Mouse (Mus musculus) adrenal gland, adult 2 months (tissue): ENCODE measurements at regions not wholly inside any gene's neighbourhood (a gene's known extent, or its start where the extent isn't known, plus 50 kb on each side); places are given as distances from the start of the nearest gene placed in this dataset.

Source experiments
- DNase-seq: peaks from one replicate; pipeline ENCODE4 v3.0.0; 2021

DNA sequence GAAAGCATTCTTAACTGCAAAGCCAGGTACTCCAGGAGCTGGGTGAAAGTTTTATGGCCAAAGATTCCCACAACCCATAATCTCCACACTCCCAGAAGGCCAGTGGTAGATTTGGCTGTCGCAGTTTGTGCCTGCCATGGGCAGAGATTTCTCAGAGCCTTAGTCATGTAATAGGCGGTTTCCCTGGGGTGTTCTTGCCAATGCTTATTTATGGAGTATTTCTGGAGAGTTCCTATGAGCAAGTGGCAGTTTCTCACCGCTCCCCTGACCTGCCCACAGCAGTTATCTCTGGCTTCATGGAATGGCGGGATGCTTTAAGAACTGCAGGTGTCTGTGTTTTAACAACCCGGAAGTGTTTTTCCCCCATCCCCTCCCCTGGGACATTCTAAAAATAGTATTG is 179.8 kb downstream of the 4933412E24Rik start:
- no peak for DNase-seq

DNA sequence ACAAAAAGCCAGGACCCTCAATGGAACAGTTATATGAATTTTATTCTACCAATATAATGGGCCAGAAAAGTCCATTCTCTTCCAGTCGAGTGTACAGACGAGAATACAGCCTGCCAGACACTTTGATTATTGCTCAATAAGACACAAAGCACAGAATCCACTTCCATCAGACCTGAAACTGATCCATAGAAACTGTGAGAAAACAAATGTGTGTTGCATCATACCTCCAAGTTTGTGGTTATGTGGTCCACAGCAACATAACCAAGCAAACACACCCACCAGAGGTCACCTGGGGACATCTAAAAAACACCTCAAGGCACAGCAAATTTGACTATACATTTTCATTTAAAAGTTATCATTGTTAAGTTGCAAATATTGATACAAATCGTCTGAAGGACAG is 183.2 kb downstream of the 4933412E24Rik start:
- DNase-seq: no peak

DNA sequence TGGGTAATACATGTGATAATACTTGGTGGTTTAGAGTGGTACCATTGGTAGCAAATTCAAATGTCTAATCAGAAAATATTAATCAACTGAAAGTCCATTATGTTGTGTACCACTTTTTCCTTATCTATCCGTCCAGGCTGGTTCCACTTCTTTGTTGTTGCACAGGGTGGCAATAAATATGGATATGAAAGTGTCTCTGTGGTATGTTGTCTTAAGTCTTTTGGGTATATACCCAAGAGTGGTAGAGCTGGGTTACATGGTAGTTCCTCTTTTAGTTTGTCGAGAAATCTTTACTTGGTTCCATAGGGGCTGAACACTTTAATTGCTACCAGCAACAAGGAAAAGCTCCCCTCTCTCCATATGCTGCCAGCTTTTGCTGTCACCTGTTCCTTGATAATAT is 184.9 kb downstream of the 4933412E24Rik start:
- no peak for DNase-seq

DNA sequence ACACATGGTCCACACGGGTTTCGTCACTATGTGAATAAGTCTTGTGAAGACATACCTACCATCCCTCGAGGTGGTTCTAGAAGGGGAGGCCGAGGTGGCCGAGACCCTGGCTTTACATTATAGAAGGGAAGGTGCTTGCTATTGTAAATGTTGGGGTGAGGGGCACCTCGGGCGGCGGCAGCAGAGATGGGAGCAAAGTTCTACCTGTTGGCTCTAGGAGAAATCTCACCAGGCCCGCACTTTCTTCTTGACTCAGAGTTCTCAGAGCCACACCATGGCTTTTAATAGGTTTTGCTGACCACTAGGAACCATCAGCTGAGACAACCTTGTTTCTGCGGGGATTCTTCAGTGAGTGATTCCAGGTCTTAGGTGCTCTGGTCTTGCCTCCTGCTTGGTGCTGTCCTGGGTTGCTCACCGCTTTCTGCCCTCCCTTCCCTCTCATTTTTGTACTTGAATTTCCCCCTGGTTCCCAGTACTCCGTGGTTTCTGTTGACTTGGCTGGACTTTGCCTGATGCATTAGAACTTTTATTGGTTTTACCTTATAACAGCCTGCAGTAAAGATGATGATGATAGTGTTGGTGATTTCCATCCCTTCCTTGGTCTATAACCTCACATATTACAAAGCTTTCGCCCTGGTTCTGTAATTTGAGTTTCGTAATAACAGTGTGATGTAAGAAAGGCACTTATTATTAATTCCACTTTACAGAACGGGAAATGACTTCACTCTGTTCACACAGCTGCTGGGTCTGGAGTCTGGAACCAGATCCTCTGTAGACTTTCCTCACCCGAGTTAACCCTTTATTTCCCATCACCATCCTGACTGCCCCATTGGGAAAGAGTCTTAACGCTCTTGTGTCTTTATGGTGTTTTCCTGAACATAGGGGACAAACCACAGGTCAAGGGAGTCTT is 185.6 kb downstream of the 4933412E24Rik start:
- DNase-seq: no peak

DNA sequence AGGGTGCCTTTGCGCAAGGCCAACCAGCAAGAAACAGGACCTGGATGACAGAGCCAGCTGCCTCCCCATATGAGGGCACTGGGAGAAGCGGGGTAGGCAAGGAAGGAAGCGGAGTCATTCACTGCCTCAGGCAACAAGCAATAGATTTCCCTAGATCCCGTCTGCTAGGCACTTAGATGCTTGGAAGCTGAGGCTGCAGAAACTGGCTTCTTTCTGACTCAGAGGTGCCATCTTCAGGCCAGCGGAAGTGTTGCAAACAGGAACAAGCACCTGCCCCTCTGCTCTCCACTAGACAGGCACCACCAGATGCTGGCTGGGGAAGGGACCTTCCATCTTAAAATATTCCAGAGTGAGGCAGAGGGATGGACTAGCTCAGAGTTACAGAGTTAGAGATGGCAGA is 188.0 kb downstream of the 4933412E24Rik start:
- DNase-seq: peak; percentile 82

DNA sequence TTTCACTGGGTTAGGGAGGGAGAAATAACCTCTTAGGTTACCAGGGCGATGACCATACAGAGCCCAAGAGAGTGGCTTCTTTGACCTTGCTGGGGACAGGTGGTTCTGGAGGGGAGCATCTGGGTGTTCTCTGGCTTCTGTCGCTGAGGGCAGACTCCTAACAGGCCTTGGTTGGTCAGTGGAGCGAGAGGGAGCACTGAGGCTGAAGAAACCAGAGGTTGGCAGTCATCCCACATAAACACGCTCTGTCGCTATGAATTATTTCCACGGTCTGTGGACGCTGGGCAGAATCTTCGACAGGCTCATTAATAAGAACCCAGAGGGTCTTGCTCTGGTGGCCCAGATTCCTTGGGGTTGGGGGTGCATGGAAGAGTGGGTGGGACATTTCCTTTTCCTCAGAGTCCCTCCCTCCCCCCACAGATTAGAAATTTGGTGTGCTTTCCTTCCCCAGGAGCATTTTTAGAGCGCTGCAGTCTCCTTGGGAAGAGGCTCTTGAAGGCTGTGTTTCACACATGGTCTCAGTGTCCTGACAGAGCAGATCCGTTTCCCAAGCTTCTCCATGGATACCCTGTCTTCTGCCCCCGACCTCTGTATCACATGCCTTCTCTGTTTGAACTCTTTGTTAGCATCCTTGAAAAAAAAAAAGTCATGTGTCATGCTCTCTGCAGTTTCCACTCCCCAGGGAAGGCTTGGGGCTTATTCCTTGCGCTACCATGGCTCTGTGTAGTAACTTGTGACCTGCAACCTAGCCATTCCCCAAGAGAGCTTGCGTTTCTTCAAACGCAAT is 190.1 kb downstream of the 4933412E24Rik start:
- peak; percentile 29 for DNase-seq

DNA sequence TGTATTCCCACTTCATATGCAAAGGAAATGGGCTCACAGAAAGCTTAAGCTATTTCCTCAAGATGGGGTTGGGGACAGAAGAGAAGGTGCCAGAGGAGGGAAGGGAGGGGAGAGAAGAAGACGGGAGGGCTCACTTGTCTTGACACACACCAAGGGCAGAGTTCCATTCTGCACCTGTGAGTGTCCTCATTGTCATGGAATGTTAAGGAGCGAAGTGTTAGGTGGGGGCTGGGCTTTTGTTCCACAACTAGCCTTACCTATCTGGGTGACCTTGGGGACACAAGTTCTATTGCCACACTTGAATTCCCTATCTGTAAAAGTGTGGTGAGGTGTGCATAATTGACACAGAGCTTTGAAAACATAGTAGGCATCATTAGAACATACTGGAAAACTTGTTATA is 192.5 kb downstream of the 4933412E24Rik start:
- DNase-seq: no peak

DNA sequence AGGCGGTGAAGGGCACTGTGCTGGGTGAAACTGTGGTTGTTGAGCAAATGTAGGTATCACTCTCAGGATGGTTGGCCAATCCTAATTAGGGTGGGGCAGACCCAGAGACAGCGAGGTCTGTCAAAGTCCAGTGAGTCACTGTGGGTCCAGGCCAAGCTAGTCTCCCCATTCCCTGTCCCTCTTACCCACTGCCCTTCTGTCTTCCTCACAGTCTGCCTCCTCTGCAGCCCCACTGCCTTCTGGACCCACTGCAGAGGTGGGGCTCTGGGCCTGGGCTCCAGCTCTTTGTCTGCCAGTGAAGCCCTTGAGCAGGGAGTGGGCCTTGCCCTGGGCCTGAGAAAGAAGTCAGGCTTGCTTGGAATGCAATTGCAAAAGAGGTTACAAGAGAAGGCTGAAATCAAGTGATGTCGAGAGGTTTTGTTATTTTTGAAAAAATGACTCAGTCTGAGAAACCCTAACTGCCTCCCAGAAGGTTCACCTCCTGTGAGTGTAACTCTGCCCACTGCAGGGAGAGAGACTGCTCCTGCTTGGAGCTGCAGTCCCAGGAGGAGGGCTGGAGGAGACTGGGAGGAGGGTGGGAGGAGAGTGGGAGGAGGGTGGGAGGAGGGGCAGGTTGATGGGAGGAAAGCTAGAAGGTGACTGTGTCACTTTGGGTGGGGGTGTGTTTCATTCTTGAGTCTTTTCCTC is 193.3 kb downstream of the 4933412E24Rik start:
- peak; percentile 69 for DNase-seq

DNA sequence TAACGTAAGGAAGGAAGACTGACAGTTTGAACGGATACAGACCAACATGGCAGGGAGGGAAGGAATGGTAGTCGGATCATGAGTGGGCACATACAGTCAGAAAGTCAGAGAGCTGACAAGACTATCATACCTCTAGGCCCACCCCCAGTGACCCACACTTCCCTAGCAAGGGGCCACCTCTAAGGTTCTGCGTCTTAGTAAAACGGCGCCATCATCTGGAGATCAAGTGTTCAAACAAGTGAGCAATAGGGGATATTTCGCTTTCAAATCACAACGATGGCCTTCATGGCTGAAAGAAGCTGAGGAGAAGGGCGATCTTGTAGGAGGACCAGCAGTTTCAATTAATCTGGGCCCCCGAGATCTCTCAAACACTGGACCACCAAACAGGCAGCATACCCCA is 196.1 kb downstream of the 4933412E24Rik start:
- no peak for DNase-seq

DNA sequence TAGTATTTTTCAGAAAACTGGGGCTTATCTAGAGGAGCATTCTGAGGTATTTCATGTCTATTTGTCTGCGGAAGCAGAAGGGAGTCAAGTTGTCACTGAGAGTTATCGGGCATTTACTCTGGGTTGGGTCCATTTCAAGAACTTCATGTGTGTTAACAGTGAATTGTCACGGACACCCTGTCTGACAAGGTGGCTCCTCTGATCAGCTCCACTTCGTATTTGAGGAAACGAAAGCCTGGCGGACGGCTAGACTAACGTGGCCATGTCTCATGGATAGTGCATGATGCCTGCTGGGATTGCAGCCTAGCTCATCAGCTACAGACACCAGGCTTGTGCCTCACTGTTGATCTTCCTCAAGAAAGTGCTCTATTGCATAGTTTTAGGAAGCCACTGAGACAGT is 200.4 kb downstream of the 4933412E24Rik start:
- DNase-seq: no peak

DNA sequence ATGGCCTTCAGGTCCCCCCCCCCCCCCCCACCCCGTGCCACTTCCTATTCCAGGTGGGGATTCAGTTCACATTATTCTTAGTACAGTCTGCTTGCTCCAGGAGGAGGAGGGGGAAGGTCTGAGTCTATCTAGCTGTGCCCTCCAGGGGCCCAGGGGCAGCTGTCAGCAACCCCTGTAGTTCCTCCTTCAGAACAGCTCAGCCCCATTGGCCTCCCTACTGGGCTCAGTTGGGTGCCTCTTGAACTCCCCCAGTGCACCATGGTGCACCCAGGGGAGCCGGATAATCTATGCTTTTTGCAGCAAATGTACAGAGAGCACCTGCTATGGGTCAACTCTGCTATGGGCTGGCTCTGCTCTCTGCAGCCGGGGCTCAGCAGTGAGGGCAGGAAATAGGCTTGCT is 204.8 kb downstream of the 4933412E24Rik start:
- DNase-seq: no peak

DNA sequence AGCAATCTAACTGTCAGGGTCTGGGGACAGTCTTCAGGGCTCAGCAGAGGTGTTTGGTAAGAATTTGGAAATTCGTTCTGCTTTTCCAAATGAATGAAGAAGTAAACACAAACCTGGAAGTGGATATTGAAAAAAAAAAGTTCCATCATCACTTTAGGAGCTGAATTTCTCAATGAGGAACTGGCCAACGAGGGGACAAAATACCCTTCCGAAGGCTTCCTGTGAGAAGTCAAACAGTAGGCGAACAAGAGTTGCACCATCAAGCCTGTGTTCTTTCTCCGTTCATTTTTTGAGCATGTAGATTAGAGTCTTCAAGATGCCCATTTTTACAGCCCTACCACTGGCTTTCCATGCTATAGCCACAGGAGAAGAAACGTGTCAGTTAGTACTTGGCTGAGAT is 207.1 kb downstream of the 4933412E24Rik start:
- DNase-seq: no peak

DNA sequence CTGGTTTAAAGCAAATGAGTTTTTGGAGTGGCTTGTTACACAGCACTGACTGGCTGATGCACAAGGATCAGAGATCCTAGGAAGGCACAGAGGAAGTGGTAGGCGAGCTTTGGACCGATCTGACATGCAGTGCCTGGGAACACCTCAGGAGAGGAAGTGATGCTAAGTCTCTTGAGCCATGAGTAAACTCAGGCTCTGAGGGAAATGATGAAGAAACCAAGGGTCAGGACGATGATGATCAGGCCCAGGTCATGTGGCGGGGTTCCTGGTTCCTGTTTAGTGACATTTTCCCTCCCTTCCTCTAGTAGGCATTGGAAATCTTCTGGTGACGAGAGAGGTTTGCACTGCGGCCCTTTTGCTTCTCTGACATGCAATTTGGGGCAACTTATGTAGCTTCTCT is 208.7 kb downstream of the 4933412E24Rik start:
- no peak for DNase-seq

DNA sequence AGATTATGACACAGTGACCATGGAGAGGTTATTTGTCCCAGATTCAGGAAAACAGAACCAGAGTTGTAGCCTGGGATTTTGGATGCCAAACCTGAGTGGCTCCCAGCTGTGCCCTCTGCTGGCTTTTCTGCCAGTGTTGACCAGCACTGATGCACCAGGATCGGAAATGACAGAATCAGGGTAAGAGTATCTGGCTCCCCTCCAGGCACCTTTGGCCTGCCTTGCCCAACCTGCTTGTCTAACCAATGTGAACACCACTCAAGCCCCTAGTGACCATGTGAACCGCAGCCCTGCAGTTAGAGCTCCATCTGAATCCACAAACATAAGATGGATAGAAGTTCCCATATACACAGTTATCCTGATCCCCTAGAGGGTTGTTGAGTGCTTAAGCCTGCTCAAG is 210.6 kb downstream of the 4933412E24Rik start:
- DNase-seq: no peak

DNA sequence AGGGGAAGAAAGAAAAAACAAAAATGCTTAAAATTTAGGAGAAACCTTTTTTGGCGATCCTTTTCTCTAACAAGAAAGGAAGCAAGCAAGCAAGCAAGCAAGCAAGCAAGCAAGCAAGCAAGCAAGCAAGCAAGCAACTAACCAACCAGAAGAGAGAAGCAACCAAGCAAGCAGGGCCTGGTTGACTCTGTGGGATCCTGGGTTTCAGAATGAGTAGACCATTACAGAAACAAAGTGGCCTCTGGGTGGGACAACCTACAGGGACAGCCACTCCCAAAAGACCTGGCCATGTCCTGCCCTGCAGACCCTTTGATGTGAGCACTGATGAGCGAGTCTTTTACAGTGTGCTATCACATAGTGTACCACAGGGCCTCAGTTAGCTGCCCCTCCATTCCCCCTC is 211.6 kb downstream of the 4933412E24Rik start:
- DNase-seq: no peak

DNA sequence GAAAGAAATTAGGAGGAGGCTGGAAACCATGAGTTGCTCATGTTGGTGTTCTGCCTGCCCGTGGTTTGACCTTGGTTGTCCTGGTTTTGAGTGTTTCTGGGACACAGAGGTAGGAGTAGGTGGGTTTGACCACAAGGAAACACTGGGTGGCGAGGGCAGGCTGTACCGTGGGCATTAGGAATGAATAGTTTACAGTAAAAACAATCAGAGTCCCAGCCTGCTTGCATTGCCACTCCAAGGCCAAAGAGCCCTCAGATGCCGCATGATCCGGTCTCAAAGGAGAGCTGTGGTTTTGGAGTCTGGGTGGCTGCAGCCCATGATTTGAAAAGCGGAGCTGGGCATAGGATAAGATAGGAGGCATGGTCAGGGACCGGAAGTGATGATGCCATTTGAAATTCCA is 212.0 kb downstream of the 4933412E24Rik start:
- no peak for DNase-seq

DNA sequence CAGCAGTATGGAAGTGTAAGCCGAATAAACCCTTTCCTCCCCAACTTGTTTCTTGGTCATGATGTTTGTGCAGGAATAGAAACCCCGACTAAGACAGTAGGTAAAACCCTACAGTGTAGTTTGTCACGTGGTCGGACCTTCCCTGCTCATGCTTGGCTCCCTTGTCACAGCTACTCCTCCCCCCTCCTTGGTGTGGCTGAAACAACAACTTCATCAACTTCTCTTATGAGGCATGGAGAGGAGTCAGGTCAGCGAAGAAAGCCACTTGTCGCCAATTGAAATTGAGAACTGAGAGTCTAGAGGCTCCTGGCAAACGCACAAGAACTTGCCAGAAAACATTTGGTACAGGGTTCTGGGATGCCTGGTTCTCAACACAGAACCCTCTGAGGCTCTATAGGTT is 214.1 kb downstream of the 4933412E24Rik start:
- DNase-seq: no peak

DNA sequence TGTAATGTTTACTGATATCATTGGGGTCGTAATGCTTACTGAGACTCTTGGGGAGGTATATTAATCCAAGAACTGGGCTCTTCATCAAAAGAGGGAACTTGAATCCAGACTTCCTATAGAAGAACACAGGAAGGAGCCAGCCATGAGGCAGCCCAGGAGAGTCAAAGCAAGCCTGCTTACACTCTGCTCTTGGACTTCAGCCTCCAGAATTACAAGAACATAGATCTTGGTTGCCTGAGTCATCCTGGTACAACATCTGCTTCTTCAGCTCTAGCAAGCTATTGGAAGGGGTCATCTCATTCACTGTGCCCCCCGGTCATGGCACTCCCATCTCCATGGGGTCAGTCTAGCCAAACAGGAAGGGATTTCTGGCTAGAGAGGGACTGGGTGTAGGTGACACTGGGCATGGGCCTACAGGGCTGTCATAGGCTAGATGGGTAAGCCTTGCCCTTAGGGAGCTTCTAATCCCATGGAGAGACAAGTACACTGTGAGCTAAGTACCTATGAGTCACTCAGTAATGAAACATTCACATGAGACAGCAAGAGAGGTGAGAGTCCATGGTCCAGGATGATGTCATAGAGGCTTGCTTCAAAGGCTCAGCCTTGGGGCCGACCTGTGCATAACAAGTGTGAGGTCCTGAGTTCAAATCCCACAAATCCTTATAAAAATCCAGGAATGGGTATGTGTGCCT is 217.1 kb downstream of the 4933412E24Rik start:
- DNase-seq: peak; percentile 41

DNA sequence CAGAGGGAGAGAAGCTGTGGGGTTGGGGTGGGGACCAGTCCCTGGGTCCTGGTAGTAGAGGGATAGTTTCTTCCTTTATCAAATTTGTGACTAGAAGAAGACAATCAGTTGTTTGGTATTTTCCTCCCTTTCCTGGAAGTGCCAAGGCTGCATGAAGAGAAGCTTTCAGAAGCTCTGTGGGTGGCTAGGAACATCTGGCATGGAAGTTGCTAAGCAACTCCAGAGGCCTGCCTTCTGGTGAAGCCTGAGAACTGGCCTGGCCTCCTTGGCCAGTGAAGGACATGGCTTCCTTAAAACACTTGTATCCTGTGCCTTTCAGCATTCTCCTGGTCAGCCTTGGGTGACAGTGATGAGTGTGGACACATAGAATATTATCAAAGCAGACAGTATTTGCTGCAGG is 217.9 kb downstream of the 4933412E24Rik start:
- no peak for DNase-seq

DNA sequence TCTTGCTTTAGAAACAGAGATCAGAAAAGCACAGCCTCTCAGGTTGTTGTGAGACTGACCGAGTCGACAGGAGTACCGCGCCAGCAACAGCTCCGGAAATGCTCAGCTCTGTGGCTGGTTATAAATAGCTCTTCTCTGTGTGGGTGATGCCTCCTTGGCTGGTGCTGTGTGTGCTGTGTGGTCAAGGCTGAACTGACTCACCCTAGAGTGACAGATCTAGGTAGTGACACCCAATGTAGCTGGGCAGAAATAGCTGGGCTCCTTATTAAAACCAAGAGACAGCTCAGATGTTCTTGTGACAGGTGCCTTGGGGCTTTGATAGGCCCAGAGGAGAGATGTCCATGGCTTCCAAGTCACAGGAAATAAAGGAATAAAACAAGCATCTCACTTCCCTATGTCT is 220.7 kb downstream of the 4933412E24Rik start:
- peak; percentile 88 for DNase-seq

DNA sequence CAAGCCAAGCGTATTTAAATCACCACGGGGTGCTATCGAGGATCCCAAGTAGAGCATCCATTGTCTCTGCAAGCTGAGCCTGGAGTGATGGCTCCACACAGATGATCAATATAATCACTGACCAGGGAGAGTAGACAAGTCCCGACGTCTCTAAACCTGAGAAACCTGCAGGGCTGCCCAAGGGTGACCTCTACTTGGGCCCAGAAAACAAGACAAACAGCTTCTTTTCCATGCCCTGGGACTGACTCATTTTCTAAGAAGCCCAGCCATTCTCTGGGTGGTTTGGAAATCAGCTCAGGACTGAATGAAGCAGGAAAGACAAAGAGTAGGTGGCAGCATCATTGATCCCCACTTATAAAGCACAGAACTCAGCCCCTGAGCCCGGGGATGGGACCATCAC is 221.5 kb downstream of the 4933412E24Rik start:
- DNase-seq: no peak
